Mouse (Mus musculus) E14TG2a.4 (cell line): ENCODE results near the gene Xxylt1.

Source experiments
- CTCF ChIP-seq: conservative IDR thresholded peaks from 2 replicates; pipeline ENCODE4 v1.5.1; 2014; ENCODE audit warnings: low read length
- NANOG ChIP-seq: IDR thresholded peaks from 2 replicates; pipeline ENCODE4 v1.6.1; 2014; ENCODE audit warnings: borderline replicate concordance, low read length, mixed read lengths
- POU5F1 ChIP-seq: IDR thresholded peaks from 2 replicates; pipeline ENCODE4 v1.6.1; 2014; ENCODE audit warnings: low read length, borderline replicate concordance

- TF ChIP-seq CTCF (no peak), NANOG (no peak), POU5F1 (no peak)
These were observed 38.1 kb downstream of the Xxylt1 start for GRCm38 (mm10) chr16:31043136-31043535.
